Mouse (Mus musculus) left cerebral cortex, postnatal 25 days (tissue): ENCODE results near the gene Tent5c. TPM values are rescaled to one million over a fixed set of nuclear protein-coding genes. Genes with fewer than 3 reads are reported as not detected.

Source experiments
- DNase-seq, 2 experiments: peaks; one replicate each; pipeline ENCODE4 v3.0.0; 2022; ENCODE audit warnings: low spot score in 2 of 2, mixed read lengths in 1 of 2
- intact Hi-C: fragments of 180-260 bp; cut with DNase I; formaldehyde crosslinking; loops from one replicate; pipeline ENCODE4 v1.15.1; 2025
- total RNA-seq, 2 experiments: library from RNA; stranded (reverse); gene quantifications; 2 replicates each; pipeline ENCODE4 v1.2.3; 2021

The Tent5c gene
- total RNA-seq = 1 to 10 TPM; 2.5 to 3.2 TPM

- intact Hi-C loops = loop anchor here (2.0 kb wide), 1 partner anchor 67 kb away; no protein-coding TSS in a partner anchor
- DNase-seq = peak; percentile 87 to 89
These were observed at the start of gene Tent5c for GRCm38 (mm10) chr3:100489133-100490009. TSS of gene Tent5c (minus strand) at chr3:100489324.

GRCm38 (mm10) chr3:100536686-100537085, 47.6 kb upstream of the Tent5c start:
- DNase-seq = no peak
- intact Hi-C loops = no loop called here

GRCm38 (mm10) chr3:100535902-100536301, 46.8 kb upstream of the Tent5c start:
- intact Hi-C loops = no loop called here
- DNase-seq = no peak

GRCm38 (mm10) chr3:100535298-100535697, 46.2 kb upstream of the Tent5c start:
- no peak for DNase-seq

GRCm38 (mm10) chr3:100534394-100534793, 45.3 kb upstream of the Tent5c start:
- no peak for DNase-seq
- intact Hi-C loops = loop anchor here (5.0 kb wide), 1 partner anchor 112 kb away; no protein-coding TSS in a partner anchor

More at GRCm38 (mm10) chr3:100535298-100535697, 46.2 kb upstream of the Tent5c start:
- intact Hi-C loops = no loop called here

GRCm38 (mm10) chr3:100533429-100533828, 44.3 kb upstream of the Tent5c start:
- intact Hi-C loops = loop anchor here (5.0 kb wide), 1 partner anchor 111 kb away; no protein-coding TSS in a partner anchor
- DNase-seq = peak in 1 of 2 experiments; percentile 8

GRCm38 (mm10) chr3:100530919-100531318, 41.8 kb upstream of the Tent5c start:
- intact Hi-C loops = loop anchor here (5.0 kb wide), 1 partner anchor 109 kb away; no protein-coding TSS in a partner anchor

GRCm38 (mm10) chr3:100530244-100530788, 41.2 kb upstream of the Tent5c start:
- intact Hi-C loops = loop anchor here (5.0 kb wide), 1 partner anchor 108 kb away; no protein-coding TSS in a partner anchor
- no peak for DNase-seq

More at GRCm38 (mm10) chr3:100530919-100531318, 41.8 kb upstream of the Tent5c start:
- DNase-seq = no peak

GRCm38 (mm10) chr3:100522671-100523070, 33.5 kb upstream of the Tent5c start:
- DNase-seq = peak in 1 of 2 experiments; percentile 27
- intact Hi-C loops = no loop called here

GRCm38 (mm10) chr3:100521626-100522025, 32.5 kb upstream of the Tent5c start:
- no peak for DNase-seq
- intact Hi-C loops = no loop called here

GRCm38 (mm10) chr3:100515754-100516141, 26.6 kb upstream of the Tent5c start:
- DNase-seq = no peak
- intact Hi-C loops = no loop called here

- no peak for DNase-seq
- intact Hi-C loops = no loop called here
These were observed 26.1 kb upstream of the Tent5c start for GRCm38 (mm10) chr3:100515093-100515753.

- intact Hi-C loops = no loop called here
- DNase-seq = no peak
These were observed 18.1 kb upstream of the Tent5c start for GRCm38 (mm10) chr3:100507174-100507573.

GRCm38 (mm10) chr3:100506715-100507114, 17.6 kb upstream of the Tent5c start:
- intact Hi-C loops = no loop called here
- DNase-seq = no peak

GRCm38 (mm10) chr3:100503882-100504281, 14.8 kb upstream of the Tent5c start:
- no peak for DNase-seq
- intact Hi-C loops = no loop called here

- no peak for DNase-seq
- intact Hi-C loops = no loop called here
These were observed 13.4 kb upstream of the Tent5c start for GRCm38 (mm10) chr3:100502516-100502915.

GRCm38 (mm10) chr3:100501899-100502298, 12.8 kb upstream of the Tent5c start:
- intact Hi-C loops = no loop called here

GRCm38 (mm10) chr3:100496081-100496480, 7.0 kb upstream of the Tent5c start:
- intact Hi-C loops = no loop called here
- DNase-seq = no peak

More at GRCm38 (mm10) chr3:100501899-100502298, 12.8 kb upstream of the Tent5c start:
- DNase-seq = no peak

- DNase-seq = peak in 1 of 2 experiments; percentile 20
- intact Hi-C loops = no loop called here
These were observed 6.3 kb upstream of the Tent5c start for GRCm38 (mm10) chr3:100495456-100495855.

GRCm38 (mm10) chr3:100494912-100495311, 5.8 kb upstream of the Tent5c start:
- intact Hi-C loops = no loop called here
- no peak for DNase-seq
